Mouse (Mus musculus) brain, embryonic 18.5 days (tissue): ENCODE data around the gene Clgn.
"Not testable (repeated sequence)": the region's sequence is repeated elsewhere in the genome, so short reads cannot be mapped to it uniquely, and the experiment has no call there.

ENCODE experiments used
- DNase-seq: peaks from one replicate; pipeline ENCODE4 v3.0.0-alpha.2; 2012; ENCODE audit warnings: low read depth, low spot score

Gene Clgn

GRCm38 (mm10) chr8:83423032-83423825 is 33.6 kb downstream of the Clgn start:
- no peak for DNase-seq

DNA sequence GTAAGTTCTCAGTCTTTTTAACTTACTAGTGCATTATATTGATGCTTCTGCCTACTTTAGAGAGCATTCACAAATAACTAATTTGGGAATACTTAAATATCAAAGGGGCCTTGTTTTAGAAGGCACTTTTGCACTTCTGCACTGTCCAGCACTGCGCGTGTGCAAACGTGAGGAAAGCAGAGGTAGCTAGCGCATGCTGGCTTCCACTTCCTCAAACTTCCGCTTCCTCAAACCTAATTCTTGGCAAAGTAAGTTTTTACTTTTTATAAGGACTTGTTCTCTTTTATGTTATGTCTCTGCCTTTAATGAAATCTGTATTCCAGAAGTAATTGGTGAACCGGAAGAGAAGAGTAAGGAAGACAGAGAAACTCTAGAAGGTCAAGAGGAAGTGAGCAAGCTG is 35.5 kb downstream of the Clgn start:
- no peak for DNase-seq

GRCm38 (mm10) chr8:83426104-83426759 is 36.6 kb downstream of the Clgn start:
- no peak for DNase-seq

DNA sequence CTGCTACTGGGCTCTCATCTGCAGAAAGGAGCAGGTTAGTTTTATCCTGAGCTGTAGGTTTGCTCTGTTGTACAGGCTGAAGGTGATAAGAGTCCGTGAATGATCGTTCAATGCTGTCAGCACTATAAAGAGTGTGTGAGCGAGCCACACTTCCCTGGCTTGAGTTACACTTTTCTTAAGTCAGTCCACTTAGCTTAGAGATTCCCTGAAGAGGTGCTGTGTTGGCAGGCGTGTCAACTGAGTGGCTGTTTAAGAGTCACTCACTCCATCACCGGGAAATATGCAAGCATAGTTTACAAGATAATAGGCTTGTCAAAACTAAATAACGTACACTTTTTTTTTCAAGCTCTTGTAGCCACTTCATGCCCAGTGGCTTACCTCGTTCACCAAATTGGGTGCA is 37.3 kb downstream of the Clgn start:
- DNase-seq, result no peak

- DNase-seq, result not testable (repeated sequence)
These were observed 39.0 kb downstream of the Clgn start for GRCm38 (mm10) chr8:83428621-83429020.

DNA sequence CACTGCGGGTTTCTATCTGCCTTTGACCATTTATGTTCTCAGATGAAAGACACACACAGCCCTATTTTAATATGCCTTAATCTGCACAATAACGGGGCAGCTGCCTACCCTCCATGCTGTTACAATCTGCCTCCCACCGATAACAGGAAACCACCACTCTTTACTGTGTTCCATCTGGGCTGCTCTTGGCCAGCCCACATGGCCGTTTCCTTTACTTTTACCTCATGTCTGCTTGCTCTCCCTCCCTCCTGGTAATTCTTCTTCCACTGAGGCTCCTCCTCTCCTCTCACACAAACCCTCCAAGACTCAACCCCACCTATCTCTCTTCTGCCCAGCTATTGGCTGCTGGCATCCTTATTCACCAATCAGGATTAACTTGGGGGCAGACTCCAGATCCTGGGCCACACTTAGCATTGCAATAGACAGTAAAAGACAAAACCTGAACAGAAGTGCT is 39.4 kb downstream of the Clgn start:
- no peak for DNase-seq

- DNase-seq, result no peak
These were observed 47.4 kb downstream of the Clgn start for GRCm38 (mm10) chr8:83437077-83437476.

GRCm38 (mm10) chr8:83441656-83442242 is 52.1 kb downstream of the Clgn start:
- DNase-seq, result no peak

- DNase-seq, result peak; percentile 98
These were observed 52.8 kb downstream of the Clgn start for GRCm38 (mm10) chr8:83442243-83443051.

DNA sequence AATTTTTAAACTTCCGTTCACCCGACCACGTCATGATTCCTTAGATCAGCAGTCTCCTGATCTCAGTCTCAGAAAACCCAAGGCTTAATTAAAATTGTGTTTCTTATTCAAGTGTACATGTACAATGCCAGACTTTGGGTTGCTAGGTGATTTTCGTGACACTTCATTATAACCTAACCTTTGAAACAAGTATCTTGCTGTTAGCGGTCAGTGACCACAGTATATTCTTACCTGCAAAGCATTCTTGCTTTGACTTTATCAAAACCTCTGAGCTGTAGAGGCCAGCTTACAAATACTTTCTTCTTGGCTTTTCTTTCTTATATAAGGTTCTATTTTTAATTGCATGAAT is 53.4 kb downstream of the Clgn start:
- no peak for DNase-seq

- DNase-seq, result no peak
These were observed 60.3 kb downstream of the Clgn start for GRCm38 (mm10) chr8:83449960-83450359.

GRCm38 (mm10) chr8:83451056-83451455 is 61.4 kb downstream of the Clgn start:
- DNase-seq, result no peak

DNA sequence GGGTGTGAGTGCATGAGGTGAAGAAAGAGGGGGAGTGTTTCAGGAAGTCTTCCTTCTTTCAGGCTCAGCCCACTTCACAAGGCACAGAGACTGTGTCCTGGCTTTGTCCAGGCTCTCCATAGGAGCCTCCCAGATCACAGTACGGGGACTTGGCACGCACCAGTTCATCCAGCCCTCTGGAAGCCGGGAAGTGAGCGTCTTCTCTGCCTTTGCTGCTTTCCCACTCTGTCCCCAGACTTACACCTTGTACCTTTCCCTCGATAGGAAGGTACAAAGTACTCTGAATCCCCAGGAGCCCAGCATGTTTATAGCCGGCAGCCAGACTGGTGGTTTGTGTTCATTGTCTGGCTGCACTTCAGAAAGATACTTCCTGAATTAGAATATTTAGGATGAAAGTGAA is 67.5 kb downstream of the Clgn start:
- DNase-seq, result no peak

DNA sequence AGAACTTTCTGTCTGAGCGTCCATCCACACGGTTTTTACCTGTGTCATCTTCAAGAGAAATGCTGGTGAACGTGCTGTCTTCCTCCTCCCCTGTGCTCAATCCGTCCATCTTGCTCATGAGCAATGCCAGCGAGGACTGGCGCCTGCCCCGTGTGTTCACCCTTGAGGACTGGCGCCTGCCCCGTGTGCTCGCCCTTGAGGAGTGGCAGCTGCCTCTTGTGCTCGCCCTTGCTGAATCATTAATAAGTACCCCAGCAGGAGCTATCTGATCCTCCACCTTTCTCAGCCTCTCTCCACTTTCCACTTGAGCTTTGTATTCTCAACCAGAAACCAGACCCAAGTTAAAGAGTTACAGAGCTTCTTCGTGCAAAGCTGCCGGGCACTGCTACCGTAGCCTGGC is 68.6 kb downstream of the Clgn start, which contains the start of gene Scoc:
Gene Scoc, minus strand, starts transcription at position 170 of the 400 bp plus-strand sequence.
- DNase-seq, result no peak

GRCm38 (mm10) chr8:83459606-83460005 is 69.9 kb downstream of the Clgn start:
- no peak for DNase-seq
